Mouse (Mus musculus) bone marrow macrophage, adult 2 months (primary cell): ENCODE results near the gene Gna14.

Experiments
- CTCF ChIP-seq: IDR thresholded peaks from 2 replicates; pipeline ENCODE4 v1.5.1; 2012; ENCODE audit warnings: low read depth, mild to moderate bottlenecking, low read length, moderate library complexity
- POLR2A ChIP-seq: IDR thresholded peaks from 2 replicates; pipeline ENCODE4 v1.6.1; 2012; ENCODE audit warnings: mild to moderate bottlenecking, low read depth, low read length, borderline replicate concordance

DNA sequence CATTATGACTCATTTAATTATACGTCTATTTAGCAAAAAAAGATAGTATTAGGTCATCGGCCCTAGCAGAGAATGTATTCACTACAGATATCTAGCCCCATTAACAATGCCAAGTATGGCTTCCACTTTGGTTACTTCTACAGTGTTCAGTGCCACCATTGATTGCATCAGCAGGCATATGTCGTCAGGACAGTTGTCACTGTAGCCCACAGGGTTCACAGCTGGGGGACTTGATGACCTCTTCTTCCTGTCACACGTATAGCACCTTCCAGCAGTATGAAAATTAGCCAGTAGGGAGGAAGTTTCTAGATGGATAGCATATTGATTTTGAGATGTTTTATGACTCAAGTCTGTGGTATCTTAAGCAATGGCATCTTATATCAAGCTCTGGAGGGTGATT, 78.6 kb downstream of the Gna14 start:
- TF ChIP-seq POLR2A (no peak), CTCF (no peak)
